Mouse (Mus musculus): ENCODE measurements around the gene Npsr1.

Gene Npsr1

DNA sequence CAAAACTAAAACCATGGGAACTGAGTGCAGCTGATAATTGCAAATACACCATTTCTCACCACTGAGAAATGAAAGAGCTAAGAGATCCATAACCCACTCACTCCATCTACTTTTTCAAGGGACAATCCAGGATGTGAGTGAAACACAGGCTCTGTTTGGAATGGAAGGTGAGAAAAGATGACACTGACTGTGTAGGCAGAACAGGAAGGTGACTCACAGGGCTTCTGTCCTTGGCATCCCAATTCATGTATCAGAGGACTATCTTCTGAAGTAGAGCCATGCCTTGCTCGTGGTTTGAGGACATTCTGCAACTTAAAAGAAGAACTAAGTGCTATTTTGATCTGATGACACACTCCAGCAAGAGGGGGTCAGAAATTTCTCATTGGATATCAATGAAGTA, 119.9 kb downstream of the Npsr1 start:
- DNase-seq (ENCODE audit: extremely low spot score, low read depth, low spot score) = no peak

DNA sequence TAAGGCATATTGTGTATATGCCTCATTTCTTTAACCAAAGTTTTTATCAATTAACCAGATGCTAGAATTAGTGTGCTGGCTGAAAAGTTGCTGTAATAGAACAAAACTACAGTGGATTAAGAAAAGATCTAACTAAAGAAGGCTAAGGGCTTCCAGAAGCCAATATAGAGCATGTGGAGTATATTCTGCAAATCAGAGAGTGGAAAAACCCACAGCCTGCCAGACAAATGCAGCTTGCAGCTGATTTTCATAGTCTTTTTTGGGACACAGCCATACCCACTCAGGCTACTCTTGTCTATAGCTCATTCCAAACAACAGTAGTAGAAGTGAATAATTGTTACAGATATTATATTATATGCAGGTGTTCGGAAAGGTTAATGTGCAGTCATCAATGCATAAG, 138.7 kb downstream of the Npsr1 start:
- no peak for DNase-seq (ENCODE audit: extremely low spot score, low read depth, low spot score)

- no peak for DNase-seq (ENCODE audit: extremely low spot score, low read depth, low spot score)
These were observed 149.8 kb downstream of the Npsr1 start for GRCm38 (mm10) chr9:24247557-24247956.

- no peak for DNase-seq (ENCODE audit: extremely low spot score, low read depth, low spot score)
These were observed 156.4 kb downstream of the Npsr1 start for GRCm38 (mm10) chr9:24254236-24254635.

DNA sequence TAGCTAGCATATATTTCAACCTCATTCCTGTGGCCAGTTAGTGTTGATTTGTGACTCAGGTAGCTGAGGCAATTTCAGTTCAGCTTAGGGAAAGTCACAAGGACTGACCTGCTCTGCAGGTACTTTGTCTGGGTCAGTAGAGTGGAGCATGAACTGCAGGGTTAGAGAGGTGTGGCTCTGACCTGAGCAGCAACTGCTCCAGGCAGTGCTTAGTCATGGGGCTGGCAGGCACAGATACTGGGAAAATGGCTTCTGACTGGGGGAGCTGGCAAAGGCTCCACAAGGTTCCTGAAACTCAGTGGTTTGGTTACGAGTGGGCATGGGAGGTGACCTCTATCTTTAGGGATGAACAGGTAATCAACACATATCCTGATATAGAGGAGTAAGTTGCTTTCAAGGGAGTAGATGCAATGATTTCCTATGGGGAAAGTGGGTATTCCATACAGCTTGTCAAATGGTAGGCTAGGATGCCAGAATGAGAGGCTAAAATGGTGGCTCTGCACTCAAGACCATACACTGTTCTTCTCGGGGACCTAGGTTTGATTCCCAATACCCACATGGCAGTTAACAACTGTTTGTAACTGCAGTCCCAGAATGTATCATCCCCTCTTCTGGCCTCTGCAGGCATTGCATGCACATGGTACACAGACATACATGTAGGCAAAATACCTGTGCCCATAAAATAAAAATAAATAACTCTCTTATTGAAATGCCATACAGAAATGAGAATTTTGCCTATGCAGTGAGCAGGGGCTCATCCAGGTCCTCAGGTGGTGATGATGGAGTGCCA, 182.9 kb downstream of the Npsr1 start:
- no peak for DNase-seq (ENCODE audit: extremely low spot score, low read depth, low spot score)

GRCm38 (mm10) chr9:24282617-24283016, 184.8 kb downstream of the Npsr1 start:
- DNase-seq (ENCODE audit: extremely low spot score, low read depth, low spot score) = no peak

DNA sequence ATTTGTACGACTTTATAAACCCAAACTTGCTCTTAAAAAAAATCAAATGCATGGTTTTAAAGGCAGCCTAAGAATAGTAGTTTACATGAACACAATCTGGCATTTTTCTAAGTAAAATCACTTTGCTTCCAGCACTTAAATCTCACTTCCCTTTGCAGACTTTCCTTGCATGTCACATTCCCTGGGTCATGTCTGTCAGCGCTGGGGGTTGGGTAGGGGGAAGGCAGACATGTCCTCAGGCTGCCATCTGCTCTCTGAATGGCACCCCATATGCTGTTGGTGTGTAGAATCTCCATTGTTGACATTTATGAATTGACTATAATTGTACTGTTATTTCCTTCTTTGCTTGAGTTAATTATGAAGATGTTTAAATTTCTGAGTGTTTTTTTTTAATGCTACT, 185.3 kb downstream of the Npsr1 start:
- no peak for DNase-seq (ENCODE audit: extremely low spot score, low read depth, low spot score)

DNA sequence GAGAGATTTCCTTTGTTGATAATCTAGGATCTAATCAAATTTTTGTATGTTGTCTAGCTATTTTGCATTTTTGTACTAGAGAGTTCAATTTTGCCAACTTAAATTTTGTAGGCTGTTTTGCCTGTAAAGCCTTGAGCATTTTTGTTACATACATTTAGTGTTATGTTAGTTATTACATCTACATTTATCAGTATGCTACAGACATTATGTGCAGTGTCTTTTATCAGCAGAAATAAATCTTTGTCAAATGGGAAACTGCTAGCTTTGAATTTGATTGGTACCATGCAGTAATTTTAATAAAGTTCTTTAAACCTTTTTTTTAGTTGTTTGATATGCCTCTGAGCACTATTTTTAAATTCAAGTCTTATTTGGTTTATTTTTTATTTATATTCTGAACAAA, 185.7 kb downstream of the Npsr1 start:
- no peak for DNase-seq (ENCODE audit: extremely low spot score, low read depth, low spot score)

DNA sequence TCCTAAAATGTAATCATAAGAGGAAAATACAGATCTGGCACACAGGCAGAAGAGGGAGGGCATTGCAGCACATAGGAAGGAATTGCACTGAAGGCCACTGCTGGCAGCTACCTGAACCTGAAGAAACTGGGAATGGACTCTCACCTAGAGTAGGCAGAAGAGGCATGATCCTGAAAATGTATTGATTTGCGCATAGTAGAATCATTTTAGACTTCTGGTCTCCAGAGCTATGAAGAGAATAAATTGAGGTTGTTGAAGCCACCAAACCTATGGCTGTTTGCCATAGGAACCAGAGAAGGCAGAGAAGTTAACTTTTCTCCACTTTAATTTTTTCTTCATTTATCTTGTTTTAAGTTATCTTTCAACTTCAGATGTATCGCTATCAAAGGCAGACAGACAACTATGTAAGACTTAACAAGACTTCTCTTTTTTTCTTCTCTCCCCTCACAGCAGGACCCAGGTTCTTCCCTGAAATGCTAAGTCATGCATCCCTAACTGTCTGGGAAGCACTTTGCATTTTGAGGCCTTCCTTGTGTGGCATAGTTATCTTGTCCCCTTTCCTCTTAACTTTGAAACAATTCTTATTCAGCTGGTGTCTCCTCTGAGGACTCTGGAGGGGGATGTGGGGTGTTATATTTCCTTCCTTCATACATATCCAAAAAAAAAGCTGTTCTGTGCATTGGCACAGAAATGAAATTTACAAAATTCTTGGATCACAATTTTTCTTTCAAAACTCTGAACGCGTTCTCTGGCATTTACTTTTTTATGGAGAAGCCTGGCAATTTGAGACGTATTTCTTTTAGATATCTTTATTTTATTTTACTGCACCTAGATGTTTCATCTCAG, 186.7 kb downstream of the Npsr1 start:
- no peak for DNase-seq (ENCODE audit: extremely low spot score, low read depth, low spot score)

DNA sequence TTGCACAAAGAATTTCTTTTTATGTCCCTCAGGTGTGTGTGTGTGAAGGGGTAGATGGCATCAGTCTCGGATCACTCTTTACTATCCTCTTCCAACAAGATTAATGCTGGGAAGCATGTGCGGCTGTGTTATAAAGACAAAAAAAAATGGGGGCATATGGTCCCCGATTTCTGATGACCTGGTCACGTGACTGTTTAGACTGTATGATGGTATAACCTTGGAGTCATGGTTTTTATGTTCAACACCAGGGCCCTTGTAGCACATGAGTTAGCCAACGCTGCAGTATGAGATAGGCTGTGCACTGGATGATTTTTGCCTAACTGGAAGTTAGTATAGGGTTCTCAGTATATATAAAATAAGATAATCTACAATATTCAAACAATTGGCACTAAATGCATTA, 187.6 kb downstream of the Npsr1 start:
- no peak for DNase-seq (ENCODE audit: extremely low spot score, low read depth, low spot score)

DNA sequence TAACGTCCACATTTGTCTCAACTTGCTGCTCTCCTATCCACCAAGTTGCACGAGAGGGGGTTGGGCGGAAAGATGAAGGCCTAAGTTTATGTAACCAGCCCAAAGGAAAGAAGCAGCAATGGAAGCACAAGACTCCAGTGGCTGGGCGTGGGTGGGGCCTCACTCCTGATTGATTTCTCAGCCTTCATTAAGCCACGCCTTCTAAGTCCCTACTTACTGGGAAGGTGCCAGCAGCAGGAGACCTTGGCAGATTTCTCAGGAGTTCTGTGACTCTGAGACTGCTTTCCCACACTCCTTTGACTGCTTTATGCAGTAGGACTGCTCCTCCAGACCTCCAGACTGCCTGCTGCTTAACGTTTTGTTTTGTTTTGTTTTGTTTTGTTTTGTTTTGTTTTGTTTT, 193.6 kb downstream of the Npsr1 start:
- no peak for DNase-seq (ENCODE audit: extremely low spot score, low read depth, low spot score)

DNA sequence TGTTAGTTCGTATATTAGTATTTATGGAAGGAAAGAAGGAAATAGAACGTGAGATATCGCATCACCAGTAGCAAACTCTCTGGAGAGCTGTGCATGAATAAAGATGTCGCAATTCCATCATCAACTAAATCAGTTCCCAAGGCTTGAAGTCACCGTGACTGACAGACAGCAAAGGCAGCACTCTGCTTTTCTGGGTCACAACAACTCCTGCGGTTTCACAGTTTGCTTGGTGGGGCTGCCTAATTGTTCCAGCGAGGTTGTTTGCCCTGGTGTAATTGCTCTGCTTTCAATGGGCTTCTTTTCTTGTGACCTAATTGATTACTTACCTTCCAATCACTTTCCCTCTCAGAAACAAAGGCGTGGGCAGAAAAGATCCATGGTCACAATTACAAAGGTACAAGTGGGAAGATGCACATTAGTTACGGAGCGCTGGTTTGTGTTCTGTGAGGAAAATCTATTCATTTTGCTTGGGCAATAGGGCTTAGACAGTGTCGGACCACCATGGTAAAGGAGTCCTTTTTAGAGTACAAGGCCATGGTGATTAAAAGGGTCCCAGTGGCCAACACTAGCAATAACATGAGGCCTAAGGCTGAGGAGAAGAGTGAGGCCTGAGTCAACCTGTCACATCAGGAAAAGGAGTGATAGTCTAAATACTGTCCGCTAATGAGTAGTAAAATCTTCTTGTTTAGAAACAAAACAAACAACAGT, 195.6 kb downstream of the Npsr1 start:
- DNase-seq (ENCODE audit: extremely low spot score, low read depth, low spot score) = no peak

DNA sequence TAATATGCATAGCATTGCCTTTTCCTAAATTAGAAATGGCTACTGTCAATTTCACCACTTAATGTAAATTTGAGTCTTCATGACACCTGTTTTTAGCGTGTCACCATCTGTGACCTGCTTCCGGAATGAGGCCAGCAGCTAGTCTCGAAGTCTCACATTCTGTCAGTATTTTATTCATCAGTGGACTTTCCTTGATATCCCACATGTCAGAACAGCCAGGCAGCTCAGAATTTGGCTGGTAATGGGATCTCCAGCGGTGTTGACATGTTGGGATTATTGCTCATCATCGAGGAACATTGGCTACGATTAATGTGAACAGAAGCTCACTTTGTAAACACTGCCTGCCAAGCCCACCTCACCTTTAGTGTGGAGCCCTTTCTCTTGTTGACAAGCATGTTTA, 205.1 kb downstream of the Npsr1 start:
- no peak for DNase-seq (ENCODE audit: extremely low spot score, low read depth, low spot score)

DNA sequence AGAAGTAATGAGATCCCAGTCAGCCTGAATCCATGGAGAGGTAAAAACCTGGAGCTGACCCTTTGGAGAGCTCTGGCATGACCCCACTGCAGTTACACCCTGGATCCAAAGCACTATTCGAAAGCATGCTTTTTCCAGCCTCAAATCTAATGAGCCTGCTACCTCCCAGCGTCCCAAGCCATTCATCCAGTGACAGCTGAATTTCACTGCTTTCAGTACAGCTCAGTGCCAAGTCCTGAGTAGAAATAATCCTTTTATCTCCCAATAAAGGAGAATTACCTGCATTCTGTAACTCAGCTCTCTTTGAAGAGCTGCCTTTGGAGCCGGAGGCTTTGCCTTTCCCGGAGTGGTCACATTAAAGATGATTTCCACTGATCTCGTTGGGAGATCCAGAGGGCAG, 209.2 kb downstream of the Npsr1 start:
- DNase-seq (ENCODE audit: extremely low spot score, low read depth, low spot score) = no peak

GRCm38 (mm10) chr9:24307400-24307799, 209.6 kb downstream of the Npsr1 start:
- DNase-seq (ENCODE audit: extremely low spot score, low read depth, low spot score) = no peak

DNA sequence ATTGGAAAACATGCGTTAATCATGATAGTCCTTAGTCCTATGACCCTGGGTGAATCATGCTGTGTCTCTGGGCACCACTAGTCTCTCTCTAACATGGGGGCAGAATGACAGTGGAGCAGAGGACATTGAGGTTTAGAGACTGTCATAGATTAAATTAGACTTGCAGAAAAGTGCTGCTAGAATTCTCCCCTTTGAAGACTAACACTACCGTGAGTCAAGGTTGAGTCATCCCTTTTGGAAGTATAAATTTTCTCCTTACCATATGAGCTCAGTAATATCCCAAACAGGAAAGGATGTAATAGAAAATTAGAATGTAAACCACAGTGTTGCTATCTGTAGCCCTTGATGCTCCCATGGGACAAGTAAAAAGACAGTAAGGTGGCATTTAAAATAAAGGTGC, 218.0 kb downstream of the Npsr1 start:
- DNase-seq (ENCODE audit: extremely low spot score, low read depth, low spot score) = no peak

DNA sequence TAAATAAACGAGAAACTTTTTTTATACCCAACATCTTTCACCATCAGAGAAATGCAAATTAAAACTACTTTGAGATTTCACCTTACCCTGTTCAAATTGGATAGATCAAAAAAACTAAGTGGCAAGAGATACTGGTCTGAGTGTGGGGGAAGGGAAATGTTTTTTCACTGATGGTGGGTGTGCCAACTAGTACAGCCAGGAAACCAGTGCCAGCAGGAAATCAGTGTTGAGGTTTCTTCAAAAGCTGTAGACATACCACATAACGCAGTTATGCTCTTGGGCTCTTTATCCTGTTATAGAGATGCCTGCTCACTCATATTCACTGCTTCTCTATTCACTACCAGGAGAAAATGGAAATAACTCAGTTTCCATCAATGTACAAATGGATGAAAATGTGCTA, 233.9 kb downstream of the Npsr1 start:
- DNase-seq (ENCODE audit: extremely low spot score, low read depth, low spot score) = no peak

GRCm38 (mm10) chr9:24341321-24341720, 243.5 kb downstream of the Npsr1 start:
- DNase-seq (ENCODE audit: extremely low spot score, low read depth, low spot score) = no peak

GRCm38 (mm10) chr9:24347011-24347410, 249.2 kb downstream of the Npsr1 start:
- no peak for DNase-seq (ENCODE audit: extremely low spot score, low read depth, low spot score)

DNA sequence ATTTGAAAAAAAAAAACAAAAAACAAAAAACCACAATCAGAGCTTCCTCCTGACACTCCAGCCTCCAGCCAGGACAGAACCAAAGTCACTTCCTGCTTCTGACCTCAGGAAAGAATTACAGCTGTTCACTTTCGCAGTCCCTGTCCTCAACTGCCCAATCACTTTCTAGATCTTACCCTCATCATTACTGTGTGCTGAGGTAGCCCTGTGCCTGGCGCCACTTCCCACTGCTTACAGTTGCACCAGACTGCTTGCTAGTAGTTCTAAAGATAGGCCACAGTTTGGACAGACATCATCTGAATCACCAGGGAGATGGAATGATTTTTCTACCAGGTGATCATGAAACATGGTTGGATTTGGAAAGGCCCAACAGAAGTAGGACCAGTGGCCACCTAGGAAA, 251.7 kb downstream of the Npsr1 start:
- DNase-seq (ENCODE audit: extremely low spot score, low read depth, low spot score) = no peak

- DNase-seq (ENCODE audit: extremely low spot score, low read depth, low spot score) = no peak
These were observed 253.6 kb downstream of the Npsr1 start for GRCm38 (mm10) chr9:24351402-24351801.
